Mouse (Mus musculus) small intestine, adult 2 months (tissue): Measurements from ENCODE around the gene Poc1b.

Source experiments
- CTCF ChIP-seq: fragments of 200-500 bp; IDR thresholded peaks from 2 replicates; pipeline ENCODE4 v1.5.1; 2012; ENCODE audit warnings: low read depth, mild to moderate bottlenecking, control low read depth, inconsistent platforms, low read length, moderate library complexity, mixed read lengths; ENCODE audit not compliant: insufficient replicate concordance, insufficient read length; ENCODE audit errors: extremely low read depth
- POLR2A ChIP-seq: fragments of 200-500 bp; IDR thresholded peaks from 2 replicates; pipeline ENCODE4 v1.6.1; 2012; ENCODE audit warnings: low read depth, mild to moderate bottlenecking, control low read depth, inconsistent platforms, low read length, moderate library complexity

DNA sequence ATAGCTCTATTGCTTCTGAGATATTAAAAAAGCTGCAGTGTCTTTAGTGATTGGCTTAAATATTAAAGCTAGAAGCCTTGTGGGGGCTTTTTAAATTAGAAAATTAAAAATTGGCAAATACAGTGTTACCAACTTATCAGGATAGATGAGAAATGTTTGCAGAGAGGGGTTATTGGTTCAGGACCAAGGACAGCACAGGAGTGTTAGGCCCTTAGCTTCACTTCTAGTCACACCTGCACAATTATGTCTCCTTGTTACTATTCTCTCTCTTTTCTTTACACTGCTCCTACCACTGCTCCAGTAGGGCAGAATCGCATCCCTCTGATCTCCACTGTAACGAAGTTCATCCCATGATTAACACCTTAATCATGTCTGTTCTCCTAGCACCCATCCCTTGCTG is 11.7 kb upstream of the Poc1b start:
- TF ChIP-seq CTCF = no peak
- TF ChIP-seq POLR2A = no peak
